Mouse (Mus musculus): ENCODE data around the gene Clrn2.

DNA sequence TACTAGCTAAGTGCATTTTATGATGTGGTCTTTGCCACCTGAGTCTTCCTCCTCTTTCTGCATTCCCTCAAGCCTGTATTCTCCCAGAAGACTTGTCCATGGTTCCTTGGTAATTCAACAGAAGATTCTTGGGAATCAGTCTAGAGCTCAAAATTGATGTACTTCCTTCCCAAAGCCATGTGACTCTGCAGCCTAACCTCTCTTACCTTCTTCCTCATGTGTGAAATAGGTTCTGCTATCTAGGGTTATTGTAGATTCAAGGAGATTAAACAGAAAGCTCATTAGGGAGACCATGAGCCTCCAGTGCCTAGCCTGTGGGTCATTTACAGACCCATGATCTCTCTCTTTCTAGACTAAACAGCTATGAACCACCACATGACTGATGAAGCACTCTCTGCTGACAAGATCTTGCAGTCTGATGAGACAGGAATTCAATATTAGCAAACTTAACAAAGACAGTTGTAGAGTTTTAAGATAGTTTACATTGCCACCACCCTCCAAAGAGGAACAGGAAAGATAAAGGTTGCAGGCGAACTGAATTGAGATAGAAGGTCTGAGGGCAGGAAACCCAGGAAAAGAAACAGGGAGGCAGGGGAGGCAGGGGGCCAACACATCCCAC is 27.0 kb upstream of the Clrn2 start:
- TF ChIP-seq CTCF (conservative IDR thresholded peaks at IDR 0.05; ENCODE audit: low read length) (no peak), POU5F1 (IDR thresholded peaks at IDR 0.05; ENCODE audit: borderline replicate concordance, low read length) (no peak), NANOG (IDR thresholded peaks at IDR 0.05; ENCODE audit: borderline replicate concordance, low read length) (no peak)

Measured in E14TG2a.4 (cell line).